Mouse (Mus musculus) lung, embryonic 16.5 days (tissue): ENCODE data around the gene Cd276. TPM values are rescaled to one million over a fixed set of nuclear protein-coding genes. Genes with fewer than 3 reads are reported as not detected.

Experiments used
- ATAC-seq: fragments of 200-750 bp; cut with Nextera tagmentation; 2 replicates; pipeline ENCODE4 v1.8.0; 2017; ENCODE audit warnings: low read depth, mild to moderate bottlenecking, moderate library complexity
- H3K27ac ChIP-seq: fragments of 300-500 bp; sonication (generic); 2 replicates; pipeline ENCODE4 v1.5.1; 2014; ENCODE audit warnings: mild to moderate bottlenecking, control low read depth, low read length
- H3K27me3 ChIP-seq: fragments of 300-500 bp; sonication (generic); 2 replicates; pipeline ENCODE4 v1.6.1; 2014; ENCODE audit warnings: low read depth, low read length, mixed read lengths; ENCODE audit not compliant: control insufficient read depth, insufficient read depth
- H3K36me3 ChIP-seq: fragments of 300-500 bp; sonication (generic); 2 replicates; pipeline ENCODE4 v1.6.1; 2014; ENCODE audit warnings: low read length; ENCODE audit not compliant: control insufficient read depth, insufficient read depth
- H3K4me1 ChIP-seq: fragments of 300-500 bp; sonication (generic); replicated peaks from 2 replicates; pipeline ENCODE4 v1.6.1; 2014; ENCODE audit warnings: low read length, mixed read lengths; ENCODE audit not compliant: control insufficient read depth, insufficient read depth
- H3K4me2 ChIP-seq: fragments of 300-500 bp; sonication (generic); 2 replicates; pipeline ENCODE4 v1.6.1; 2014; ENCODE audit warnings: low read depth, low read length, control low read depth
- H3K4me3 ChIP-seq: fragments of 300-500 bp; sonication (generic); 2 replicates; pipeline ENCODE4 v1.5.1; 2014; ENCODE audit warnings: mild to moderate bottlenecking, low read length, control low read depth
- H3K9ac ChIP-seq: fragments of 300-500 bp; sonication (generic); 2 replicates; pipeline ENCODE4 v1.6.1; 2014; ENCODE audit warnings: low read length, control low read depth
- H3K9me3 ChIP-seq: fragments of 300-500 bp; sonication (generic); 2 replicates; pipeline ENCODE4 v1.6.1; 2016; ENCODE audit warnings: low read length; ENCODE audit not compliant: control insufficient read depth
- WGBS: fragments of 180-500 bp; shearing (Covaris S2); extraction: QIAGEN DNeasy Blood & Tissue Kit; methylation state at CpG from one replicate; pipeline ENCODE4 v1.1.7; 2014; 5-methylcytosine and 5-hydroxymethylcytosine counted together
- polyA plus RNA-seq: library from polyadenylated mRNA; unstranded; fragments of >200 nt; fragmentation: Nextera tagmentation; extraction: Ambion mirVana; gene quantifications from 2 replicates; pipeline ENCODE4 v1.2.1, GENCODE M21; 2015

Gene Cd276
- polyA plus RNA-seq, 1 experiment from 2014 or later, result 41.2 TPM

DNA sequence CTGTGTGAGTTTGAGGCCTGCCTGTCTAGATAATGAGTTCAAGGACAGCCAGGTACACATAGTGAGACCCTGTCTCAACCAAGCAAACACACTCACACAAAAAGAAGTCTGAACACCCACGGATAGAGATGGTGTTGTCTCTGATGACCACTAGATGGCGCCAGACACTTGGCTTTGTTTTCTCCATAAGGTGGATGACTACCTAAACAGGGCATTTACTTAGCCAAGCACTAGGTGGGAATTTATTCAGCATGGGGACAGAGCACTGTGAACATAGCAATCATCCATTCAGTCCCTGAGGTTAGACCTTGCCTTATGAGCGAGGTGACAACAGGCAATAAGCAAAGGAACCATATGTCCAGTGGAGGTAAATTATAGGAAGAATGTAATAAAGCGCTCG is 15.4 kb downstream of the Cd276 start:
- H3K4me3 ChIP-seq, result no peak overlapping the region
- H3K36me3 ChIP-seq, result peaks cover 13% of the 10 kb centered on the region; the same call in 1 of the 2 replicates
- H3K27ac ChIP-seq, result no peak overlapping the region
- ATAC-seq, result no peak
- H3K4me2 ChIP-seq, result no peak overlapping the region
- H3K9ac ChIP-seq, result no peak overlapping the region
- peaks cover 13% of the 10 kb centered on the region for H3K4me1 ChIP-seq
- H3K27me3 ChIP-seq, result no peaks in the 10 kb centered on the region
- 50% methylated on average over 5 of the region's 5 CpGs for WGBS
- H3K9me3 ChIP-seq, result no peaks in the 10 kb centered on the region

DNA sequence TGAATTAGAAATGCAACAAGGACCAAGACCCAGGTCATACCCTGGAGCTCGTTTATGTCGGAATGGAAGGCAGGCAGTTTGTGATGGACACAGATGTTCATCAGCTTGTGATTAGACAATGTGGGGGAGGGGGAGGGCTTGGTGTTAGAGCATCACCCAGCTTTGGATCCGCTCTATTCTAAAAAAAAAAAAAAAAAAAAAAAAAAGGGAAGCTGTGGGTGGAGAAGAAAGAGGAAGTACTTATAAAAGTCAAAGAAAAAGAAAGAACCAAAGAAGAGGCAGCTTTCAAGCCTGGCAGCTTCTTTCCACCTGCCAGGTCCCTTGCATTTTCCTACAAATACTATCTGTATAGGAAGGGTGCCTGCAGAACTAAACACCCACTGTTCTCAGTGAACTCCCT is 17.5 kb downstream of the Cd276 start:
- Histone ChIP-seq H3K4me1 (peaks cover 13% of the 10 kb centered on the region), H3K36me3 (peaks cover 13% of the 10 kb centered on the region; the same call in 1 of the 2 replicates), H3K4me3 (no peak overlapping the region), H3K27me3 (no peaks in the 10 kb centered on the region), H3K4me2 (no peak overlapping the region), H3K9ac (no peak overlapping the region), H3K9me3 (no peaks in the 10 kb centered on the region), H3K27ac (no peak overlapping the region)
- no peak for ATAC-seq
- 77% methylated on average over 3 of the region's 3 CpGs for WGBS

DNA sequence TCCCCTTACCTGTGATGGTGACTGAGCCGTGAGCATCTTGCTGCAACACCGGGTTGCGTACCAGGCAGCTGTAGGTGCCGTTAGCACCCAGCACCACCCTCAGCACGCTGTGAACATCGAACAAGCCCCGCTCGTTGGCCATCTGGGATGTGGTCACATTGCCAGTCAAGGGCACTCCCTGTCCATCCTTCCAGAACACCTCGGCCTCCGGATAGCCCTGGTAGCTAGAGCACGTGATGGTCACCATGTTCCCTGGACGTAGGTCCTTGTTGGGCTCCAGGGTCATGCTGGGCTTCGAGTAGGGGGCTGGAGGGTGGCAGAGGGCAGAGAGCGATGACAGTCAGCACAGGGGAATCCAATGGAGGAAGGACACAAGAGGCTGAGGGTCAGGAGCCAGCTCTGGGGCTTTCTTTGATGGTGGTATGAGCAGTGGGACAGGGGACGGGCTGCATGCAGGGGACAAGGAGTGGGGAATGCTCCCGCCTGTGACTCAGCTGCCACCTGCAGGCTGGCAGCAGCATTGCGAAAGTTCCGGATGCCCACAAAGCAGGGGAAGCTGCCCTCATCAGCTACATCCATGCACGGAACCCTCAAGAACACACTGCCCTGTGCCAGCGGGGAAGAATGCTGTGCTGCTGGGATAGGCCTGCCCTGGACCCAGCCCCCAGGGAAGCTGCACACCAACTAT is 19.6 kb downstream of the Cd276 start:
- Histone ChIP-seq H3K27ac (no peak overlapping the region), H3K4me2 (no peak overlapping the region), H3K4me3 (no peak overlapping the region), H3K4me1 (no peaks in the 10 kb centered on the region), H3K27me3 (no peaks in the 10 kb centered on the region), H3K36me3 (peaks cover 14% of the 10 kb centered on the region; the same call in 1 of the 2 replicates), H3K9ac (no peak overlapping the region), H3K9me3 (no peaks in the 10 kb centered on the region)
- ATAC-seq, result no peak
- WGBS, result 75% methylated on average over 20 of the region's 20 CpGs

DNA sequence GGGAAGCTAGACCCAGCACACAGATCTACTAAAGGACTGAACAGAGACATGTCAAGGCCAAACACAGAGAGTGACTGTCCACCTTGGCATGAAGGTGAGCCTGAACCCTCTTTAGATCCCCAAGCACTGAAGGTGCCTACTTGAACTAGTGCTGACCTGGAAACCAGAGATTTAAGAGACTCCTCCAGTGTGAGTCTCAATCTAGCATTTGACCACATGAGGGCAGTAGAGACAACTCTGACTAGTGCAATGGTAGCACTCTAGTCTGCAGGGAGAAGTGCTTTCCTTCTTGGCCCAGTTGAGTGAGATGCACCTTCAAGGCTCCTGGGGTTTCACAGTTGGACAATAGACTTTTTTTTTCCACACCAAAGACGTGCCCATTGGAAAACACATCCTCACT is 20.5 kb downstream of the Cd276 start:
- H3K4me2 ChIP-seq, result no peak overlapping the region
- 48% methylated on average over 1 of the region's 1 CpGs for WGBS
- peak; percentile 61; the same call in 1 of the 2 replicates for ATAC-seq
- no peak overlapping the region for H3K4me3 ChIP-seq
- no peaks in the 10 kb centered on the region for H3K9me3 ChIP-seq
- H3K27ac ChIP-seq, result no peak overlapping the region
- H3K27me3 ChIP-seq, result no peaks in the 10 kb centered on the region
- H3K36me3 ChIP-seq, result peaks cover 17% of the 10 kb centered on the region
- H3K9ac ChIP-seq, result no peak overlapping the region
- no peaks in the 10 kb centered on the region for H3K4me1 ChIP-seq

- H3K4me2 ChIP-seq, result no peak overlapping the region
- no peak overlapping the region for H3K4me3 ChIP-seq
- ATAC-seq, result no peak
- H3K27ac ChIP-seq, result no peak overlapping the region
- WGBS, result 80% methylated on average over 6 of the region's 6 CpGs
- H3K4me1 ChIP-seq, result no peaks in the 10 kb centered on the region
- no peaks in the 10 kb centered on the region for H3K9me3 ChIP-seq
- H3K36me3 ChIP-seq, result peaks cover 13% of the 10 kb centered on the region
- H3K27me3 ChIP-seq, result no peaks in the 10 kb centered on the region
- H3K9ac ChIP-seq, result no peak overlapping the region
These were observed 21.9 kb downstream of the Cd276 start for GRCm38 (mm10) chr9:58533322-58533721.

DNA sequence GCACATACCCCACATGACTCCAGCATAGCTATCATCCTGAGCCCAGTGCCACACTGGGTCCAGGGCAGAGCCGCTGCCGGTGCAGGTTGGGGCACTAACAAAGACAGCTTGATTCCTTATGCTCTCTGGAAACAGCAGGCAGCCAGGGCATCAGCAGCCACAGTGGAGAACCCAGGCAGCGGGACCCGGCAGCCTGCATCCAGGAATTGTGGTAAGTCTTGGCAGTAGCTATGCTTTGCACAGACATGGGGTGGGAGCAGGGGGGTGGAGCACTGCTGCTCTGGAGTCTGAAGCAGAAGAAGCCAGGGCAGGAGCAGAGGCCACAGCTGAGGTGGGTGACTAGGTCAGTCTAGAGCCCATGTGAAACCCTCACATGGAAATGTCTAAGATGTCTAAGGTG is 23.0 kb downstream of the Cd276 start:
- Histone ChIP-seq H3K4me2 (no peak overlapping the region), H3K4me3 (no peak overlapping the region), H3K9me3 (no peaks in the 10 kb centered on the region), H3K9ac (no peak overlapping the region), H3K27me3 (no peaks in the 10 kb centered on the region), H3K27ac (no peak overlapping the region), H3K36me3 (peaks cover 11% of the 10 kb centered on the region), H3K4me1 (no peaks in the 10 kb centered on the region)
- 83% methylated on average over 4 of the region's 4 CpGs for WGBS
- no peak for ATAC-seq

- no peak for ATAC-seq
- H3K36me3 ChIP-seq, result peaks cover 5% of the 10 kb centered on the region
- H3K27me3 ChIP-seq, result no peaks in the 10 kb centered on the region
- WGBS, result 86% methylated on average over 13 of the region's 13 CpGs
- no peaks in the 10 kb centered on the region for H3K4me1 ChIP-seq
- no peaks in the 10 kb centered on the region for H3K9me3 ChIP-seq
- H3K4me2 ChIP-seq, result no peak overlapping the region
- no peak overlapping the region for H3K9ac ChIP-seq
- no peak overlapping the region for H3K4me3 ChIP-seq
- H3K27ac ChIP-seq, result no peak overlapping the region
These were observed 24.8 kb downstream of the Cd276 start for GRCm38 (mm10) chr9:58530407-58530806.

- no peak overlapping the region for H3K9ac ChIP-seq
- H3K27ac ChIP-seq, result no peak overlapping the region
- peaks cover 5% of the 10 kb centered on the region for H3K36me3 ChIP-seq
- WGBS, result 81% methylated on average over 4 of the region's 4 CpGs
- ATAC-seq, result no peak
- H3K9me3 ChIP-seq, result no peaks in the 10 kb centered on the region
- H3K4me3 ChIP-seq, result no peak overlapping the region
- no peaks in the 10 kb centered on the region for H3K4me1 ChIP-seq
- H3K4me2 ChIP-seq, result no peak overlapping the region
- H3K27me3 ChIP-seq, result no peaks in the 10 kb centered on the region
These were observed 27.4 kb downstream of the Cd276 start for GRCm38 (mm10) chr9:58527841-58528240.

- no peak for ATAC-seq
- H3K9me3 ChIP-seq, result no peaks in the 10 kb centered on the region
- H3K27me3 ChIP-seq, result no peaks in the 10 kb centered on the region
- WGBS, result 84% methylated on average over 4 of the region's 4 CpGs
- no peak overlapping the region for H3K4me3 ChIP-seq
- no peak overlapping the region for H3K4me2 ChIP-seq
- no peak overlapping the region for H3K27ac ChIP-seq
- no peaks in the 10 kb centered on the region for H3K4me1 ChIP-seq
- no peak overlapping the region for H3K9ac ChIP-seq
- H3K36me3 ChIP-seq, result peaks cover 3% of the 10 kb centered on the region
These were observed 30.1 kb downstream of the Cd276 start for GRCm38 (mm10) chr9:58525108-58525507.
